Mouse (Mus musculus) cerebellum, adult 2 months (tissue): ENCODE measurements around the gene Rasd1. TPM values are rescaled to one million over a fixed set of nuclear protein-coding genes. Genes with fewer than 3 reads are reported as not detected.
A peak's percentile ranks its signal among the peaks of the same experiment; 100 is the strongest.

Experiments
- DNase-seq, 2 experiments: peaks; one replicate each; pipeline ENCODE4 v3.0.0; 2021
- H3K27ac ChIP-seq: fragments of 200-500 bp; 2 replicates; pipeline ENCODE4 v1.5.1; 2012; ENCODE audit warnings: low read length, control low read depth, inconsistent platforms; ENCODE audit not compliant: insufficient read depth
- H3K27me3 ChIP-seq: fragments of 200-500 bp; 2 replicates; pipeline ENCODE4 v1.6.1; 2012; ENCODE audit warnings: inconsistent platforms, mild to moderate bottlenecking, low read length, moderate library complexity; ENCODE audit not compliant: control insufficient read depth, insufficient read depth
- H3K4me1 ChIP-seq: fragments of 200-500 bp; 2 replicates; pipeline ENCODE4 v1.6.1; 2011; ENCODE audit warnings: low read length; ENCODE audit not compliant: control insufficient read depth, insufficient read depth
- H3K4me3 ChIP-seq: fragments of 200-500 bp; replicated peaks from 2 replicates; pipeline ENCODE3; 2011; ENCODE audit warnings: mild to moderate bottlenecking, low read depth, low read length, control low read depth; ENCODE audit not compliant: insufficient read depth
- CTCF ChIP-seq: fragments of 200-500 bp; IDR thresholded peaks from 2 replicates; pipeline ENCODE4 v1.5.1; 2011; ENCODE audit warnings: low read depth, mild to moderate bottlenecking, control low read depth, low read length, moderate library complexity, borderline replicate concordance; ENCODE audit not compliant: insufficient read depth
- POLR2A ChIP-seq: fragments of 200-500 bp; IDR thresholded peaks from 2 replicates; pipeline ENCODE4 v1.6.1; 2011; ENCODE audit warnings: low read length, control low read depth, borderline replicate concordance; ENCODE audit not compliant: insufficient read depth
- WGBS: fragments of 180-500 bp; shearing (Covaris S2); methylation state at CpG from one replicate; pipeline ENCODE4 v1.1.7; 2018; 5-methylcytosine and 5-hydroxymethylcytosine counted together
- polyA plus RNA-seq: library from polyadenylated mRNA; depleted of rRNA; stranded (reverse); fragments of >200 nt; gene quantifications from 2 replicates; pipeline ENCODE4 v1.2.3, GENCODE M21; 2012

The Rasd1 gene
- polyA plus RNA-seq, 1 experiment, result 5.1 TPM

DNA sequence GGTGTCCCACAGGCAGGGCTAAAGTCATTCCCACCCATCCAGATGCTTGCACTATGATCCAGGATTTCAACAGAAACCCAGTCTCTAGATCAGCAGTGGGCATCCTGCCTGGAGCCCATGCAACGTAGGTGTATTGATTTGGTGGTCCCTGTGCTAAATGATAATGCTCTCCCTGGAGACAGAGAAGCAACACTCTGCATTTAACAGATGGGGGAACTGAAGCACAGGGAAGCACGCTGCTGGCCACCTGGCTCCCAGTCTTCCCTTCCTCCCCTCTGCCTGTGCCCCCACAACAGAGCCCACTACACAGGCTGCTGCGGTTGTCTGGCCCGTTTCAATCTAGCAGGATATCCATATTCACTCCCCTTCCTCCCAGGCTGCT lies 1.3 kb upstream of the Rasd1 start:
- 51% methylated on average over 4 of the region's 4 CpGs for WGBS
- no peak overlapping the region for H3K4me3 ChIP-seq
- no peak for DNase-seq
- H3K27ac ChIP-seq, result no peak overlapping the region
- no peaks in the 10 kb centered on the region for H3K4me1 ChIP-seq
- no peak for TF ChIP-seq CTCF
- no peaks in the 10 kb centered on the region for H3K27me3 ChIP-seq

DNA sequence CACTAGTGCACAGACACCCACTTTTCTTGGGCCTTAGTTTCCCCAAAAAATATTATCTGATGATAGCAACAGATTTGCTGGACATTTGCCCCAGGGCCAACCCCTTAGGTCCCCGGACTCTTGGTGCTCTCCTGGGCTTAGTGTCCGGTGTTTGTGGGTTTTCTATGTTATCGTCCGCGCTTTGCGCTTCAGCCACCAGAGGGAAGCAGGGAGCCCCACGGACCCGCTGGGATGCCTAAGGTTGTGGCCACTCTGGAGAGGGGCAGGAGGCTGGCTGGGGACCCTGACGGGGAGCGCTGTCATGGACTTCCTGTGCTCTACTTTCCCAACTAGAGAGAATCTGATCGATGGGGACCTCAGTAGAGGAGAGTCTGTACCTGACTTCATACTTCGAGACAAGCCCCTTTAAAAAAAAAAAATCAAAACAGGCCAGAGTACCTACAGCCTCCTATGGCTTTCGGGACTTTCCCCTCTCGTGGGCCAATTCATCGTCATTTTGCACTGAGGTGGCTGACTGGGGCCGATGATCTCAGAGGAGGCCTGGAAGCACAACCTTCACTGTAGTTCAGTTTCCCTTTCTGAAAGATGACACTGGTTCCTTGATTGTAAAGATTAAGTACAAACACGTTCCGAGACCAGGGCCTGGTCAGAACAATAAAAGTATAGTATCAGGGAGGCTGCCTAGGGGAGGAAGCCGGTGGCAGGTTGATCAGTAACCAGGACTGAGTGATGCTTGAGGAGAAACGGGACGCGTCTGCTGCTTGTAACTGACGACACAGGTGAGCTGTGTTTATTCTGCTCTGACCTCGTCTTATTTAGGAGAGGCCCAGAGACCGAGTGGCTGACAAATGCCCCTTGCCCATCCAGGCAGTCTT lies 720 bp upstream of the Rasd1 start:
- H3K27me3 ChIP-seq, result no peaks in the 10 kb centered on the region
- DNase-seq, result peak; percentile 80 to 90
- no peaks in the 10 kb centered on the region for H3K4me1 ChIP-seq
- peak overlapping the region; percentile 55 for H3K27ac ChIP-seq
- TF ChIP-seq POLR2A, result no peak
- TF ChIP-seq CTCF, result peak; percentile 86
- peak overlapping the region; percentile 63 for H3K4me3 ChIP-seq
- 35% methylated on average over 25 of the region's 25 CpGs for WGBS

DNA sequence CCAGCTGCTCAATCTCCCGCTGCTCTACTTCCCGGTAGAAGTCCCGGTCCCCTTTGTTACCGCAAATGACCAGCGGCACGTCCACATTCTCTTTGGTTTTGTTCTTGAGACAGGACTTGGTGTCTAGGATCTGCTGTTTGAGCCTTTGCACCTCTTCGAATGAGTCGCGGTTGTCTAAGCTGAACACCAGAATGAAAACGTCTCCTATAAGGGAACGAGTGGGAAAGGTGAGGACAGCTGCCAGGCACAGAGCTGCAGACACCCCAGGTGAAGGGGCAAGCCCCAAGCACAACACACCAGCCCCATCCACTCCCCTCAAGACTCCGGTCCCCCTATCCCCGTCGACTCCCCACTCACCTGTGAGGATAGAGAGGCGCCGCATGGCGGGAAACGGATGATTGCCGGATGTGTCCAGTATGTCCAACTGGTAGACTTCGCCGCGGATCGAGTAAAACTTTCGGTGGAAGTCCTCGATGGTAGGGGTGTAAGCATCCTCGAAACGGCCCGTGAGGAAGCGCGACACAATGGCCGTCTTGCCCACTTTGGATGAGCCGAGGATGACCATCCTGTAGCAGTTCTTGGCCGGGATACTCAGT lies 483 bp downstream of the Rasd1 start:
- Histone ChIP-seq H3K27ac (no peak overlapping the region), H3K4me1 (no peaks in the 10 kb centered on the region), H3K4me3 (peak overlapping the region; percentile 63), H3K27me3 (no peaks in the 10 kb centered on the region)
- DNase-seq, result peak; percentile 34 to 48
- 2% methylated on average over 33 of the region's 33 CpGs for WGBS
- TF ChIP-seq POLR2A, result no peak
- no peak for TF ChIP-seq CTCF

DNA sequence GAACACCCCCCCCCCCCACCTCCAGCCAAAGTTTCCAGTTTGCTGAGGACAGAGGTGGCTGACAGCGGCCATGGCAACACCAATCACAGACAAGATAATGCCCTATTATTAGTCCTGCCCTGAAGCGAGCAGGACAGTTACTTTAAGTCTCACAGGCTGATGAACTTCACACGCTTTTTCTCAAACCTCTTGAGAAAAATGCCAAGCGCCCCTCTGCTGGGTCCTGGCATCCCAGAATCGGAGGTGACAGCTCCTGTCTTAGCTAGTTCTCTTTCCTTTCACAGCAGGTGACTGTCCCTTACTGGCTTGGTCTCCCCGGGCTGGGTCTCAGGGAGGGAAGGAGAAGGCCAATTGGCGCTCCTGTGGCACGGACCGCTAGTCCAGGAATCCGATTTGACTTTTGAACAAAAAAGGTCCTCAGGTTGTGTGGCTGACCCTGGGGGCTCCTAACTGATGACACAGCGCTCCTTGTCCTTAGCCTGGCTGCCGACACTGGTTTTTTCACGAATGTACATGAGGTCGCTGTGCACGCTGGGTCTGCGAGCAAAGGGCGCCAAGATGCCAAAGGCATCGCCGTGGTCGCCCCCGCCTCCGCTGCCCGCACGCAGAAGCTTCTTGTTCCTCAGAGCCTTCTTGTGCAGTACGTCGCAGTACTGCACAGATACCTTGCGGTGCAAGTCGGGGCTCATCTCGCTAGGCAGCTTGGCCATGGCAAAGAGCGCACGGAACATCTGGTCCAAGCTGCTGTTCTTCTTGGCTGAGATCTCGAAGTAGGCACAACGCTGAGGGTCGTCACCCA lies 1.2 kb downstream of the Rasd1 start:
- 0 out of 2 replicates have a peak, but pooled peaks have one; percentile 12 for TF ChIP-seq POLR2A
- no peak for TF ChIP-seq CTCF
- H3K27me3 ChIP-seq, result no peaks in the 10 kb centered on the region
- peak in 1 of 2 experiments; percentile 29 for DNase-seq
- H3K4me3 ChIP-seq, result peak overlapping the region; percentile 63
- 11% methylated on average over 34 of the region's 34 CpGs for WGBS
- H3K27ac ChIP-seq, result no peak overlapping the region
- H3K4me1 ChIP-seq, result no peaks in the 10 kb centered on the region

DNA sequence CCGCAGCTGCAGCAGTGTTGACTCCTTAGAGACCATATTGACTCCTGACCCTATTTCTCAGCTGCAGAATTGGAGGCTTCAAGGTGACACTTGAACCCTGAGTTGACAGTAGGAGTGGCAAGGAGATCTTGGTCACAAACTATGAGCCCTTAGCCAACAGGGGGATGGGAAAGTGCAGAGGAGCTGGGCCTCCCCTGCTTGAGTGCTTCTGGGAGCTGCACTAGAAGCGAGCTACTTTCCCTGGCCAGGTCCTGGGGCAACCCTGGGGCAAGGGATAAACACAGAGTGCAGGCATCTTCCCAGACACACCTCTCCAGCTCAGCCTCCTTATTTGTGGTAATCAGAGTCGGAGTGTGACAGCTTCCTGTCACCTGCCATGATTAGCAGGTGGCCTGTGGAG lies 2.2 kb downstream of the Rasd1 start:
- H3K4me1 ChIP-seq, result no peaks in the 10 kb centered on the region
- no peak for TF ChIP-seq POLR2A
- TF ChIP-seq CTCF, result no peak
- H3K27me3 ChIP-seq, result no peaks in the 10 kb centered on the region
- 88% methylated on average over 3 of the region's 3 CpGs for WGBS
- no peak for DNase-seq
- H3K27ac ChIP-seq, result no peak overlapping the region
- H3K4me3 ChIP-seq, result no peak overlapping the region

DNA sequence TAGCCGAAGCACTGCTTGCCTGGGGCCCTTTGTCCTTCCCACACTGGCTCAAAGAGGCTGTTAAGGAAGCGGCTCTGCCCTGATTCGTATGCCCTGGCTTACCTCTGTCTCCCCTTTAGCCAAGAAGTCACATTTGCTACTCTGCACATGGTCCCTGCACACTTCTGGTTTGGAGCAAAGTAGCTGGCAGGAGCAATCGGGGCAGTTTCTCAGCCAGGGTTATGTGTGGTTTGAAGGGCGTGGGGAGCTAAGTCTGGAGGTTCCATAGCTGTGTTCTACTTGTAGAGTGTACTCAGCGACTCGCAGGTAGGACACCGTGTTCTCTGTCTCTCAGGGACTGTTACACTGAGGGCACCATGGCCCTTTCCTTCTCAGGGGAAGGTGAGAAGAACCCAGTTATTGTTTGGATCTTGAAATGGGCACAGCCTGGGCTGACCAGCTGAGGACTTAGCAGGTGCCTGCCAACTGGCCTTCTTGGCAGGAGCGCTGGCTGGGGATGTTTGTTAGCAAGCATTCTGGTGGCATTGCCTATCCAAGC lies 3.3 kb downstream of the Rasd1 start:
- Histone ChIP-seq H3K27ac (no peak overlapping the region), H3K27me3 (no peaks in the 10 kb centered on the region), H3K4me3 (no peak overlapping the region), H3K4me1 (no peaks in the 10 kb centered on the region)
- TF ChIP-seq CTCF (no peak), POLR2A (no peak)
- DNase-seq, result peak; percentile 33 to 35
- WGBS, result 65% methylated on average over 9 of the region's 9 CpGs

DNA sequence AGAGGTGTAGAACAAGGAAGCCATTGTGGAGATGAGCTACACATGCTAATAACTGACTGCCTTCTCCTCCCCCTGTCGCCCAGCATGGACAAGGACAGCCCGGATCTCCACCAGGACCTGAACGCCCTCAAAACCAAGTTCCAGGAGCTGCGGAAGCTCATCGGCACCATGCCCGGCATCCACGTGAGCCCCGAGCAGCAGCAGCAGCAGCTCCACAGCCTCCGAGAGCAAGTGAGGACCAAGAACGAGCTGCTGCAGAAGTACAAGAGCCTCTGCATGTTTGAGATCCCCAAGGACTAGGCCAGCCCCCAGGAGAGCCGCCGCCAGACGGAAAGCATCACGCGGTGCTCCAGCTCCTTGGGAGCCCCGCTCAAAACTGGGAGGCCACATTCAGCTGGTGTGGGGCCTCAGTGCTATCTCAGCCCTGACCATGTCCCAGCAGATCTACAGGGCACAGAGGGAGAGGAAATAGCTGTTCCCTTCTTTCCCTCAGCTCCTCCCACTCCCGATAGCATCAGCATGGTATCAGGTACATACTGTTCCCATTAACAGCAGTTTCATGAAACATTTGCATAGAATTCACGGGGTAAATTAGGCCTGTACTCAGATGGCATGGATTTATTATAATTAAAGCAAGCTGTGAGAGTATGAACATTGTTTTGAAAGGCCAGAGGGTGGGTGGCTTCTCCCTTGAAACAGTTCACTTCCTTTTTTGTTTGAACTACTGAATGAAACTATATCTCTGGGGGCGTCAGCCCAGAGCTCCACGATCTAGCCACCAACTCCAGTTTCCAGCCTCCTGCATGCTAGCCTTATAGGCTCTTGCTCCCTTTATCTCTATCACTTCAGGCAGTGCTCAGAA lies 4.0 kb downstream of the Rasd1 start:
- 89% methylated on average over 20 of the region's 20 CpGs for WGBS
- Histone ChIP-seq H3K4me1 (no peaks in the 10 kb centered on the region), H3K27me3 (no peaks in the 10 kb centered on the region), H3K4me3 (no peak overlapping the region), H3K27ac (no peak overlapping the region)
- TF ChIP-seq CTCF (no peak), POLR2A (no peak)
- no peak for DNase-seq
